Mouse (Mus musculus): ENCODE data around the gene Snta1. TPM values are rescaled to one million over a fixed set of nuclear protein-coding genes. Genes with fewer than 3 reads are reported as not detected.

Gene Snta1
- 10 to 100 TPM; 88.8 to 90.4 TPM for total RNA-seq (2021)

GRCm38 (mm10) chr2:154407643-154408445 is at the start of gene Snta1:
Gene Snta1 (minus strand): TSS chr2:154408099.
- peak; percentile 79 for DNase-seq (ENCODE audit: low spot score)
- intact Hi-C loops (cut with DNase I), result loop anchor here (2.0 kb wide), 1 partner anchor 33 kb away; no protein-coding TSS in a partner anchor

- intact Hi-C loops (cut with DNase I), result no loop called here
- no peak for DNase-seq (ENCODE audit: low spot score)
Observed at GRCm38 (mm10) chr2:154456621-154457020, 48.7 kb upstream of the Snta1 start.

- DNase-seq (ENCODE audit: low spot score), result peak; percentile 19
- intact Hi-C loops (cut with DNase I), result no loop called here
Observed at GRCm38 (mm10) chr2:154455776-154456175, 47.9 kb upstream of the Snta1 start.

- no peak for DNase-seq (ENCODE audit: low spot score)
- intact Hi-C loops (cut with DNase I), result no loop called here
Observed at GRCm38 (mm10) chr2:154454605-154455004, 46.7 kb upstream of the Snta1 start.

- no peak for DNase-seq (ENCODE audit: low spot score)
- intact Hi-C loops (cut with DNase I), result no loop called here
Observed at GRCm38 (mm10) chr2:154454099-154454498, 46.2 kb upstream of the Snta1 start.

- DNase-seq (ENCODE audit: low spot score), result no peak
- intact Hi-C loops (cut with DNase I), result no loop called here
Observed at GRCm38 (mm10) chr2:154452951-154453350, 45.1 kb upstream of the Snta1 start.

GRCm38 (mm10) chr2:154448633-154449032 is 40.7 kb upstream of the Snta1 start:
- intact Hi-C loops (cut with DNase I), result no loop called here
- DNase-seq (ENCODE audit: low spot score), result no peak

- intact Hi-C loops (cut with DNase I), result no loop called here
- DNase-seq (ENCODE audit: low spot score), result no peak
Observed at GRCm38 (mm10) chr2:154447821-154448220, 39.9 kb upstream of the Snta1 start.

- DNase-seq (ENCODE audit: low spot score), result no peak
- intact Hi-C loops (cut with DNase I), result loop anchor here (5.0 kb wide), 1 partner anchor 52 kb away; no protein-coding TSS in a partner anchor
Observed at GRCm38 (mm10) chr2:154440453-154440852, 32.6 kb upstream of the Snta1 start.

GRCm38 (mm10) chr2:154437191-154437527 is 29.3 kb upstream of the Snta1 start:
- intact Hi-C loops (cut with DNase I), result loop anchor here (5.0 kb wide), 1 partner anchor 175 kb away; the partner anchor contains the start of genes 4930519P11Rik and Zfp341
- no peak for DNase-seq (ENCODE audit: low spot score)

GRCm38 (mm10) chr2:154436458-154437190 is 28.7 kb upstream of the Snta1 start, which contains the start of gene Cbfa2t2:
Gene Cbfa2t2 (plus strand): TSS chr2:154436481.
- no peak for DNase-seq (ENCODE audit: low spot score)

GRCm38 (mm10) chr2:154436076-154436457 is 28.2 kb upstream of the Snta1 start:
- DNase-seq (ENCODE audit: low spot score), result peak; percentile 98
- intact Hi-C loops (cut with DNase I), result loop anchor here (5.0 kb wide), 1 partner anchor 176 kb away; the partner anchor contains the start of genes 4930519P11Rik and Zfp341

More at GRCm38 (mm10) chr2:154436458-154437190, 28.7 kb upstream of the Snta1 start, which contains the start of gene Cbfa2t2:
- intact Hi-C loops (cut with DNase I), result loop anchor here (5.0 kb wide), 1 partner anchor 176 kb away; the partner anchor contains the start of genes 4930519P11Rik and Zfp341

- intact Hi-C loops (cut with DNase I), result loop anchor here (5.0 kb wide), 1 partner anchor 178 kb away; the partner anchor contains the start of genes 4930519P11Rik and Zfp341
- DNase-seq (ENCODE audit: low spot score), result no peak
Observed at GRCm38 (mm10) chr2:154434690-154435089, 26.8 kb upstream of the Snta1 start.

- intact Hi-C loops (cut with DNase I), result no loop called here
- no peak for DNase-seq (ENCODE audit: low spot score)
Observed at GRCm38 (mm10) chr2:154433391-154433790, 25.5 kb upstream of the Snta1 start.

- intact Hi-C loops (cut with DNase I), result no loop called here
- no peak for DNase-seq (ENCODE audit: low spot score)
Observed at GRCm38 (mm10) chr2:154432696-154433095, 24.8 kb upstream of the Snta1 start.

- intact Hi-C loops (cut with DNase I), result no loop called here
- no peak for DNase-seq (ENCODE audit: low spot score)
Observed at GRCm38 (mm10) chr2:154430566-154430965, 22.7 kb upstream of the Snta1 start.

GRCm38 (mm10) chr2:154427853-154428360 is 20.0 kb upstream of the Snta1 start:
- intact Hi-C loops (cut with DNase I), result no loop called here
- no peak for DNase-seq (ENCODE audit: low spot score)

- intact Hi-C loops (cut with DNase I), result no loop called here
Observed at GRCm38 (mm10) chr2:154426905-154427852, 19.3 kb upstream of the Snta1 start.

GRCm38 (mm10) chr2:154426188-154426904 is 18.4 kb upstream of the Snta1 start:
- no peak for DNase-seq (ENCODE audit: low spot score)
- intact Hi-C loops (cut with DNase I), result no loop called here

More at GRCm38 (mm10) chr2:154426905-154427852, 19.3 kb upstream of the Snta1 start:
- no peak for DNase-seq (ENCODE audit: low spot score)
